Mouse (Mus musculus) lung, embryonic 14.5 days (tissue): ENCODE data around the gene Jun. TPM values are rescaled to one million over a fixed set of nuclear protein-coding genes. Genes with fewer than 3 reads are reported as not detected.

ENCODE experiments used
- ATAC-seq: fragments of 200-750 bp; cut with Nextera tagmentation; 2 replicates; pipeline ENCODE4 v1.8.0; 2017; ENCODE audit warnings: mild to moderate bottlenecking, moderate TSS enrichment, moderate library complexity; ENCODE audit not compliant: insufficient read depth
- DNase-seq: peaks from one replicate; pipeline ENCODE4 v3.0.0-alpha.2; 2015
- H3K27ac ChIP-seq: fragments of 300-500 bp; sonication (generic); 2 replicates; pipeline ENCODE4 v1.5.1; 2014; ENCODE audit warnings: low read depth, mild to moderate bottlenecking, moderate library complexity
- H3K27me3 ChIP-seq: fragments of 300-500 bp; sonication (generic); 2 replicates; pipeline ENCODE4 v1.6.1; 2014; ENCODE audit warnings: low read length, control low read depth; ENCODE audit not compliant: insufficient read depth
- H3K36me3 ChIP-seq: fragments of 300-500 bp; sonication (generic); 2 replicates; pipeline ENCODE4 v1.6.1; 2014; ENCODE audit warnings: control low read depth; ENCODE audit not compliant: insufficient read depth
- H3K4me1 ChIP-seq: fragments of 300-500 bp; sonication (generic); 2 replicates; pipeline ENCODE4 v1.6.1; 2014; ENCODE audit warnings: antibody characterized with exemption, control low read depth; ENCODE audit not compliant: insufficient read depth
- H3K4me2 ChIP-seq: fragments of 300-500 bp; sonication (generic); 2 replicates; pipeline ENCODE4 v1.6.1; 2014; ENCODE audit warnings: mild to moderate bottlenecking
- H3K4me3 ChIP-seq: fragments of 300-500 bp; sonication (generic); 2 replicates; pipeline ENCODE4 v1.5.1; 2014; ENCODE audit warnings: low read depth, low read length
- H3K9ac ChIP-seq: fragments of 300-500 bp; sonication (generic); 2 replicates; pipeline ENCODE4 v1.6.1; 2014
- H3K9me3 ChIP-seq: fragments of 300-500 bp; sonication (generic); 2 replicates; pipeline ENCODE4 v1.6.1; 2016; ENCODE audit warnings: low read depth, low read length, control low read depth
- CTCF ChIP-seq: IDR thresholded peaks from 2 replicates; pipeline ENCODE4 v1.5.1; 2016; ENCODE audit warnings: antibody characterized with exemption, low read depth
- WGBS: fragments of 180-500 bp; shearing (Covaris S2); extraction: QIAGEN DNeasy Blood & Tissue Kit; methylation state at CpG from one replicate; pipeline ENCODE4 v1.1.7; 2014; 5-methylcytosine and 5-hydroxymethylcytosine counted together
- polyA plus RNA-seq: library from polyadenylated mRNA; unstranded; fragments of >200 nt; fragmentation: Nextera tagmentation; extraction: Ambion mirVana; gene quantifications from 2 replicates; pipeline ENCODE4 v1.2.1, GENCODE M21; 2014

Jun gene
- polyA plus RNA-seq, 1 experiment from 2014 or later: 71.5 TPM

GRCm38 (mm10) chr4:95083957-95084356, 31.9 kb upstream of the Jun start:
- H3K4me3 ChIP-seq: no peak overlapping the region
- no peak for TF ChIP-seq CTCF
- peaks cover 18% of the 10 kb centered on the region for H3K4me1 ChIP-seq
- WGBS: 76% methylated on average over 8 of the region's 8 CpGs
- no peak for ATAC-seq
- no peaks in the 10 kb centered on the region for H3K27me3 ChIP-seq
- H3K9ac ChIP-seq: no peak overlapping the region
- H3K27ac ChIP-seq: no peak overlapping the region
- no peak for DNase-seq
- H3K9me3 ChIP-seq: no peaks in the 10 kb centered on the region
- no peaks in the 10 kb centered on the region for H3K36me3 ChIP-seq
- no peak overlapping the region for H3K4me2 ChIP-seq

- H3K27ac ChIP-seq: peak overlapping the region; percentile 47; the same call in 1 of the 2 replicates
- TF ChIP-seq CTCF: no peak
- no peak for ATAC-seq
Observed at GRCm38 (mm10) chr4:95083191-95083729, 31.2 kb upstream of the Jun start.

GRCm38 (mm10) chr4:95082481-95083088, 30.6 kb upstream of the Jun start:
- H3K4me3 ChIP-seq: no peak overlapping the region
- H3K9ac ChIP-seq: no peak overlapping the region
- TF ChIP-seq CTCF: no peak
- DNase-seq (peak; percentile 91), ATAC-seq (peak; percentile 78)
- H3K27ac ChIP-seq: peak overlapping the region; percentile 47; the same call in 1 of the 2 replicates
- H3K36me3 ChIP-seq: no peaks in the 10 kb centered on the region
- peaks cover 22% of the 10 kb centered on the region for H3K4me1 ChIP-seq
- H3K27me3 ChIP-seq: no peaks in the 10 kb centered on the region
- no peaks in the 10 kb centered on the region for H3K9me3 ChIP-seq
- no peak overlapping the region for H3K4me2 ChIP-seq
- WGBS: 31% methylated on average over 4 of the region's 4 CpGs

More at GRCm38 (mm10) chr4:95083191-95083729, 31.2 kb upstream of the Jun start:
- Histone ChIP-seq H3K9me3 (no peaks in the 10 kb centered on the region), H3K4me1 (peaks cover 22% of the 10 kb centered on the region), H3K4me2 (no peak overlapping the region), H3K4me3 (no peak overlapping the region), H3K9ac (no peak overlapping the region), H3K27me3 (no peaks in the 10 kb centered on the region), H3K36me3 (no peaks in the 10 kb centered on the region)
- no peak for DNase-seq
- 70% methylated on average over 5 of the region's 5 CpGs for WGBS

- TF ChIP-seq CTCF: no peak
- no peak overlapping the region for H3K9ac ChIP-seq
- H3K4me2 ChIP-seq: no peak overlapping the region
- H3K9me3 ChIP-seq: no peaks in the 10 kb centered on the region
- no peak overlapping the region for H3K4me3 ChIP-seq
- ATAC-seq (no peak), DNase-seq (no peak)
- no peaks in the 10 kb centered on the region for H3K36me3 ChIP-seq
- H3K4me1 ChIP-seq: peaks cover 22% of the 10 kb centered on the region
- H3K27ac ChIP-seq: peak overlapping the region; percentile 47
- no peaks in the 10 kb centered on the region for H3K27me3 ChIP-seq
- WGBS: 30% methylated on average over 8 of the region's 8 CpGs
Observed at GRCm38 (mm10) chr4:95081632-95082031, 29.6 kb upstream of the Jun start.

- H3K4me1 ChIP-seq: peaks cover 22% of the 10 kb centered on the region
- H3K4me2 ChIP-seq: no peak overlapping the region; the same call in 1 of the 2 replicates
- ATAC-seq (no peak), DNase-seq (peak; percentile 64)
- no peak overlapping the region for H3K9ac ChIP-seq
- no peaks in the 10 kb centered on the region for H3K9me3 ChIP-seq
- H3K27ac ChIP-seq: no peak overlapping the region
- H3K27me3 ChIP-seq: no peaks in the 10 kb centered on the region
- 19% methylated on average over 8 of the region's 8 CpGs for WGBS
- H3K36me3 ChIP-seq: no peaks in the 10 kb centered on the region
- no peak for TF ChIP-seq CTCF
- no peak overlapping the region for H3K4me3 ChIP-seq
Observed at GRCm38 (mm10) chr4:95078625-95079024, 26.6 kb upstream of the Jun start.

- Histone ChIP-seq H3K27ac (peak overlapping the region; percentile 52; the same call in 1 of the 2 replicates), H3K36me3 (no peaks in the 10 kb centered on the region), H3K4me3 (no peak overlapping the region), H3K4me2 (no peak overlapping the region), H3K9me3 (no peaks in the 10 kb centered on the region), H3K9ac (no peak overlapping the region), H3K4me1 (peaks cover 5% of the 10 kb centered on the region), H3K27me3 (no peaks in the 10 kb centered on the region)
- peak; percentile 42; the same call in 1 of the 2 replicates for ATAC-seq
- 35% methylated on average over 14 of the region's 14 CpGs for WGBS
- peak; percentile 49 for DNase-seq
- no peak for TF ChIP-seq CTCF
Observed at GRCm38 (mm10) chr4:95076279-95076678, 24.3 kb upstream of the Jun start.

GRCm38 (mm10) chr4:95075591-95076002, 23.6 kb upstream of the Jun start:
- DNase-seq (no peak), ATAC-seq (no peak)
- no peak overlapping the region for H3K4me3 ChIP-seq
- H3K4me1 ChIP-seq: peaks cover 4% of the 10 kb centered on the region
- no peaks in the 10 kb centered on the region for H3K9me3 ChIP-seq
- 77% methylated on average over 17 of the region's 17 CpGs for WGBS
- no peak for TF ChIP-seq CTCF
- H3K4me2 ChIP-seq: no peak overlapping the region
- H3K27ac ChIP-seq: peak overlapping the region; percentile 52; the same call in 1 of the 2 replicates
- H3K36me3 ChIP-seq: no peaks in the 10 kb centered on the region
- H3K9ac ChIP-seq: no peak overlapping the region
- no peaks in the 10 kb centered on the region for H3K27me3 ChIP-seq
